Mouse (Mus musculus) liver, embryonic 13.5 days (tissue): ENCODE results near the gene Arl4a. TPM values are rescaled to one million over a fixed set of nuclear protein-coding genes. Genes with fewer than 3 reads are reported as not detected.

ENCODE experiments used
- ATAC-seq: fragments of 200-750 bp; cut with Nextera tagmentation; 2 replicates; pipeline ENCODE4 v1.8.0; 2017; ENCODE audit warnings: low read depth, mild to moderate bottlenecking, moderate number of reproducible peaks, moderate library complexity
- DNase-seq: peaks from one replicate; pipeline ENCODE4 v3.0.0; 2022
- H3K27ac ChIP-seq: fragments of 300-500 bp; sonication (generic); 2 replicates; pipeline ENCODE4 v1.5.1; 2015; ENCODE audit warnings: moderate library complexity, mild to moderate bottlenecking, inconsistent platforms
- H3K27me3 ChIP-seq: fragments of 300-500 bp; sonication (generic); 2 replicates; pipeline ENCODE4 v1.6.1; 2015; ENCODE audit warnings: mild to moderate bottlenecking, inconsistent platforms
- H3K36me3 ChIP-seq: fragments of 300-500 bp; sonication (generic); 2 replicates; pipeline ENCODE4 v1.6.1; 2015; ENCODE audit warnings: mild to moderate bottlenecking, inconsistent platforms
- H3K4me1 ChIP-seq: fragments of 300-500 bp; sonication (generic); replicated peaks from 2 replicates; pipeline ENCODE4 v1.6.1; 2015; ENCODE audit warnings: inconsistent platforms
- H3K4me2 ChIP-seq: fragments of 300-500 bp; sonication (generic); 2 replicates; pipeline ENCODE4 v1.6.1; 2015; ENCODE audit warnings: inconsistent platforms, mild to moderate bottlenecking, moderate library complexity
- H3K4me3 ChIP-seq: fragments of 300-500 bp; sonication (generic); replicated peaks from 2 replicates; pipeline ENCODE4 v1.5.1; 2015; ENCODE audit warnings: mild to moderate bottlenecking, inconsistent platforms
- H3K9ac ChIP-seq: fragments of 300-500 bp; sonication (generic); 2 replicates; pipeline ENCODE4 v1.6.1; 2015; ENCODE audit warnings: mild to moderate bottlenecking, inconsistent platforms
- H3K9me3 ChIP-seq: fragments of 300-500 bp; sonication (generic); replicated peaks from 2 replicates; pipeline ENCODE4 v1.6.1; 2016; ENCODE audit warnings: inconsistent platforms
- WGBS: fragments of 180-500 bp; shearing (Covaris S2); methylation state at CpG from one replicate; pipeline ENCODE4 v1.1.7; 2015; ENCODE audit not compliant: insufficient replicate concordance; 5-methylcytosine and 5-hydroxymethylcytosine counted together
- polyA plus RNA-seq: library from polyadenylated mRNA; unstranded; fragments of >200 nt; fragmentation: Nextera tagmentation; extraction: Ambion mirVana; gene quantifications from 2 replicates; pipeline ENCODE4 v1.2.1, GENCODE M21; 2015

Gene Arl4a
- polyA plus RNA-seq, 1 experiment from 2014 or later = 90.0 TPM

- whole genome bisulfite sequencing = 71% methylated on average over 15 of the region's 15 CpGs
- Histone ChIP-seq H3K27me3 (no peaks in the 10 kb centered on the region), H3K27ac (no peak overlapping the region), H3K4me1 (no peaks in the 10 kb centered on the region), H3K4me3 (no peak overlapping the region), H3K36me3 (no peaks in the 10 kb centered on the region), H3K4me2 (no peak overlapping the region), H3K9ac (no peak overlapping the region), H3K9me3 (no peaks in the 10 kb centered on the region)
- no peak for ATAC-seq
- no peak for DNase-seq
Observed at GRCm38 (mm10) chr12:39956396-39956795, 81.4 kb downstream of the Arl4a start.

Other genes starting within 250 kb of the Arl4a start
- gene Scin, start 96.2 kb upstream of the Arl4a start, polyA plus RNA-seq = 0.13 and 0.43 TPM in 2 replicates
- gene Lsmem1, start 161.5 kb upstream of the Arl4a start, polyA plus RNA-seq = 0.10 TPM in 1 of 2 replicates, not detected in the other
- 73.9 and 80.1 TPM in 2 replicates for gene Ifrd1, start 210.5 kb upstream of the Arl4a start, polyA plus RNA-seq